Mouse (Mus musculus) testis, adult 2 months (tissue): ENCODE measurements at regions not wholly inside any gene's neighbourhood (a gene's known extent, or its start where the extent isn't known, plus 50 kb on each side); places are given as distances from the start of the nearest gene placed in this dataset.

Experiments
- CTCF ChIP-seq: fragments of 200-500 bp; IDR thresholded peaks from 2 replicates; pipeline ENCODE4 v1.5.1; 2012; ENCODE audit warnings: low read depth, mild to moderate bottlenecking, inconsistent platforms, low read length, moderate library complexity; ENCODE audit not compliant: control insufficient read depth, insufficient read depth, insufficient replicate concordance
- POLR2A ChIP-seq: fragments of 200-500 bp; IDR thresholded peaks from 2 replicates; pipeline ENCODE4 v1.6.1; 2012; ENCODE audit warnings: low read depth, mild to moderate bottlenecking, inconsistent platforms, low read length, moderate library complexity; ENCODE audit not compliant: control insufficient read depth

- TF ChIP-seq CTCF = no peak
- TF ChIP-seq POLR2A = no peak
These were observed 58.3 kb upstream of the Rbpj start for GRCm38 (mm10) chr5:53407646-53408045.
